Mouse (Mus musculus): Measurements from ENCODE around the gene Plekhn1.

GRCm38 (mm10) chr4:156185456-156185949 lies 49.2 kb downstream of the Plekhn1 start:
- TF ChIP-seq CHD2 (IDR thresholded peaks at IDR 0.05; ENCODE audit: low read depth, low read length) (no peak), MAFK (IDR thresholded peaks at IDR 0.05; ENCODE audit: insufficient read depth, low read depth, low read length) (no peak), ZNF384 (IDR thresholded peaks at IDR 0.05; ENCODE audit: low read depth, low read length) (no peak), ZC3H11A (IDR thresholded peaks at IDR 0.05; ENCODE audit: borderline replicate concordance, low read depth, low read length) (no peak)

All from ES-E14 (cell line).